Mouse (Mus musculus): ENCODE measurements around the gene Id3. TPM values are rescaled to one million over a fixed set of nuclear protein-coding genes. Genes with fewer than 3 reads are reported as not detected.
A peak's percentile ranks its signal among the peaks of the same experiment; 100 is the strongest.

Gene Id3
- total RNA-seq, 2 experiments from 2014 or later = 14.7 TPM; not detected in 1

DNA sequence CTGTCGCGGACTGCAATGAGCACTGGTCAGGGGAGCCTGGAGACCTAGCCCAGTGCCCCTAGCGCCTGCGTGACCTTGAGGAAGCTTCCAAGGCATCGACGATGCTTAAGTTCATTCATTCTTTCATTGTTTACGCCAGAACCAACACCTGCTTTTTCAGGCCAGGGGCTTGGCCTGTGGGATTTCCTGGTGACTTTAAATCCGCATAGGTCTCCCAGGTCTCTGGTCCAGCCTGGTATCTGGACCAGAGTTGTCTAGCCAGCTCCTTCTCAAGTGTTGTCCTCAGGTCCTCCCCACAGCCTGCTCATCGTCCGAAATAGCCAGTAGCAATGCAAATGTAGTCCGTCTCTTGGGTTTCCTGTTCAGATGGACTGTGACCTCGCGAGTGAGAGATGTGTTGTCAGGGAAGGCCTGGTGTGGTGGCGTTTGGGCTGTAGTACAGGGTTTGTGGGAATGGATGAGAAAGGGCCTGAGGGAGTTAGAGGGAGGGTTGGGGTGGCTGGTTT, 30.0 kb downstream of the Id3 start:
- ATAC-seq (replicated peaks; ENCODE audit: low FRiP score, poor library complexity, severe bottlenecking) = no peak

DNA sequence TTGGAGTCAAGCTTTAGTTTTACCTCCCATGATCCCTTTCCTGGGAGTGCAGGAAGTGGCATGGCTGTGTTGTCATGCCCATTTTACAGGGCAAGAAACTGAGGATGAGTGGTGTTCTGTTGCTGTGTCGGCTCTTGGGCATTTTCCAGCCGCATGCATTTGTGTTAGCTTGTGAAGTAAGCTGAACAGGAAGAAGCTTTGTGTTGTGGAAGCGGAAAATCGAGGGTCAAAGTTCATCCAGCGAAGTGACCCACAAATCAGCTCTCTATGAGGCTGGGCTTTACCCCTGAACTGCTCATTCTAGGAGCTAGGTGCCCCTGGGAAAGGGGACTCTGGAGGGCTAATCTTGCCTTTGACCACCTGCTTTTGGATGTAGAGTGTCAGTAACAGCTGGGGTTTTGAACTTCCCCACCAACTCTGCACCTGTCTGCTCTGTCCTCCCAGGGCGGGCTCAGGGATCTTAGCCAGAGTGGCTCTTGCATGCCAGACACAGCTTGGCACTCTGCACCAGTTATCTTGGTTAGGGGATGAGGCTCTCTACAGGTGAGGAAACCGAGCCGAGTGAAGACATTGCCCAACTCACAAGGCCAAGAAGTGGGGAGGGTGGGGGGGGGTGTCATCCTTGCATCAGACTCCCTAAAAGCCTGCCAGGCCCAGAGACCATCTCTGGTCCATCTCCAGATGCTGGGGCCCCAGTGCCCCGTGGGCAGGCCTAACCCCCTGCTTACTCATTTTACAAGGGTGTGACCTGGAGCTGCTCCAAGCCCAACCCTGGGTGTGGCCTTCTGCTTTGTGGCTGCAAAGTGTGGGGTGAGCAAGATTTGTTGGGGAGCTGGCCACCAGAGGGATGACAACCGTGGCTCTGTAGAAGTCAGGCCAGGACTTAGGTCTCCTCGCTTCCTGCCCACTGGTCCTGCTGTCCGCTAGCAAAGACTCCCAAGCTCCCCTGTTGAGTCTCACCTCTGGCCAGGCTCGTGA, 31.2 kb downstream of the Id3 start:
- ATAC-seq (replicated peaks; ENCODE audit: low FRiP score, poor library complexity, severe bottlenecking) = peak; percentile 56

DNA sequence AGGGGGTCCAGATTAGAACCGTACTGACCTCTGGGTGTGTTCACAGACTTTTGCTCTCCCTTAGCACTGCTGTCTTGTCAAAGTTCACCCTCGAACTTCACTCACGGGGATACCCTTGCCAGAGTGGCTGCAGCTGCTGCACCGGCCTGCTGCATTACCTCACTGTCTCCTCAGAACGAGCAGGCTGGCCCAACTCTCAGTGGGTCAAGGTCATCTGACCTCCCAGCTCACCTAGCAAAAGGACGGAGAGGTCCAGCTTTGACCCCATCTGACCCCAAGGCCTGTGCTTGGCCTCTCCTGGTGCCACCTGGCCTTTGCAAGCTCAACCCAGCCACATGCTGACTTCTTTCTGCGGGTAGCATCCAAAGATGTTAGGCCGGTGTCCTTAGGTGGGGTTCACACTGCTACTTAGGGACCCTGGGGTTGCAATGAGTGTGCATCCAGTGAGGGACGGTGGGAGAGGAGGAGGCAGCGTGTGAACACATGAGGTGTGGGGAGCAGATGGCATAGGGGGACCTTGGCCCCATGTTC, 32.8 kb downstream of the Id3 start:
- ATAC-seq (replicated peaks; ENCODE audit: low FRiP score, poor library complexity, severe bottlenecking) = no peak

DNA sequence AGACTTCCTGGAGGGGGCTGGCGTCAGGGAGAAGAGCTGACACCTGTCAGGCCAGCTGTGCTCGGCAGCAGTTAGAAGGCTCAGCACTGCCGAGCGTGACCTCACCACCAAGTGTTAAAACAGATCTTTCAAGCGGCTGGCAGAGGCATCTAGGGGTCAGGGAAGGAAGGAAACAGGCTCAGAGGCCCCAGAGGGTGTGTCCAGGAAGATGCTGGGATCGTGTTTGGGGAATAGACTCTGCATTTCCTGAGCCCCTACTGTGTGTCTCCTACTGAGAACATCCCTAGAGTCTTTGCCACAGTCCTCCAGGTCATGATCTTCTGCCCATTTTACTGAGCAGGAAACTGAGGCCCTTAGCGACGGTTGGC, 33.9 kb downstream of the Id3 start:
- peak; percentile 8 for ATAC-seq (replicated peaks; ENCODE audit: low FRiP score, poor library complexity, severe bottlenecking)

DNA sequence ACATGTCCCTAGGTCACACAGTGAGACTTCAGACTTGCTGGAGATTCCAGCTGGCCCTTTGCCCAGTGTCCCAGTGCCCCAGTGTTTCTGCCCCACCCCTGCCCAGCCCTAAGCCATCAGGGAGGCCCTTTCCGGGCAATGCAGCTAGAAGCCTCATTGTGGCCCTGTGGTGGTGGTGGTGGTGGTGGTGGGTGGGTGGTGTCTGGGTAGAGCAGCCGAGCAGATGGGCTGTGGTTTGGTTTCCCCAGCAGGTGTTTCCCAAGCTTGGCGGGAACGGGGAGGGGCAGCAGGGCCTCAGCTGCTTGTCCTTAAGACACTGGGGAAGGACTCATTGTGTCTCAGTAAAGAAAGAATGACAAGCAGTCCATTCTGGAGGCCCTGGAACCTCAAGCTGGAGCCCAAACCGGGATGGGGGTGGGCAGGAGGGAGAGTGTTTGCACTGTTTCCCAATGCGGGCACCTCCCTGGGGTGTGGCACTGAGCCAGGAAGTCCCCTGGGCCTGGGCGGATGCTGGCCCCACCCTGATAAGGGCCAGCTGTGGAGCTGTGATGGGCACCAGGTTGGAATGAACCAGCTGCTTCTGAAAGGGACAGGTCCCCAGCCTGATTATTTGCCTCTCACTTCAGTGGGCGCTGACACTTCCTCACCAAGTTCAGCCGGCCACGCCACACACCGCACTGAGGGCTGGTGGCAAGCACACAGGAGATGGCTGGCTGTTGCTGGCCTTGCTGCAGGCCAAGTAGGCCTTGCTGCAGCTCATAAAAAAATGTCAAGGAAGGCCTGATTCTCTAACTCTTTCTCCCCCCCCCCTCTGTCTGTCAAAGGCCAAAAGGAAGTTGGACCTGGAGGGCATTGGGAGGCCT, 34.5 kb downstream of the Id3 start:
- ATAC-seq (replicated peaks; ENCODE audit: low FRiP score, poor library complexity, severe bottlenecking) = peak; percentile 64

DNA sequence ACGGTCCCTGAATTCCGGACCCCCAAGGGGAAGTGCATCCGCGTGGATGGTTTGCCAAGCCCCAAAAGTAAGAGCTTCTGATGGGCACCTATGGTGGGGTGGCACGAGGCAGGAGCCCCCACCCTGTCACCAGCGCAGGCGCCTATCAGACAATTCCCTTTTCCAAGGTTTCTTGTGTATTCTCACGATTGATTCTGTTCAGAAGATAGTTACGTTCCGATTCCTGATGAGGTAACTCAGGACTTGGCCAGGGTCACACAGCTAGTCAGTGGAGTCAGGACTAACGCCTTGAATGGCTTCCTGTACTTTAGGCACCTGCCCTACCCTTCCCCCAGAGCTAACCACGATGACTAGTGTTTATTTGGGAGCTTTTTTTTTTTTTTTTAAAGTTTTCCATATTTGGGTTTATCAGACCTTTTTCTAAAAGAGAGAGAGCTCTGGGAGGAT, 35.2 kb downstream of the Id3 start:
- no peak for ATAC-seq (replicated peaks; ENCODE audit: low FRiP score, poor library complexity, severe bottlenecking)

DNA sequence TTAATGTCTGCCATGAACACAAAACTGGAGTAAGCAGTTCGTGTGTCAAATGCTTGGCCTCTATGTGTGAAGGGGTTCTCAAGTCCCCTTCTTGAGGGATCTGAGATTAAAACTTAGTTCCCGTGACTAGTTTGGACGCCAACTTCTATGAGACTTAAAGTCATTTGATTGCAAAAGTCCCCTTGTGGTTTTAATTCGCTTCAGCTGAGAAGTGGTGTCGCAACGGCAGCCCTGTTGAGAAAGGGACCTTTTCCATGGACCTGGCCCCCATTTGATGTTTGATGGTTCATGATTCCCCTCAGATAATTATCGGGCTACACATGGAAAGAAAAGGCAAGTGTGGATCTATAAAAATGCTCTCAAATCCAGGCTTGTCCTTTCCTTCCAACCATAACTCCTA, 36.2 kb downstream of the Id3 start:
- no peak for ATAC-seq (replicated peaks; ENCODE audit: low FRiP score, poor library complexity, severe bottlenecking)

DNA sequence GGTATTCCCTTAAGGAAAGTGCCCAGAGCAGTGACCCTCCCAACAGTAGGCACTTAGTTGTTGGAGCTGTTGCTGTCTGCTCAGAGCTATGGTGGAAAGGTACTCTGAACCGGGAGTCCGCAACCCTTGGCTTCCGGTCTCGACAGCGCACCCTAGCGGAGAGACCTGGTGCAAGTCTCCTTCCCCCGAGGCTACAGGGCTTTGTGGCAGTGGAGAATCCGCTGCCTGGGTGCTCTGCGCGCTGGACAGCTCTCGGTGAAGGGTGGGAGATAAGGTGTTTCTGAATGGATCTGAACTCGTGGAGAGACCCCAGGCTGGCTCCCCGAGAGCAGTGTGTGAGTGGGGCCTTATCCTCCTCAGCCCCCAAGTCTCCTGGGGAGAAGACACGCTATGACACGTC, 36.7 kb downstream of the Id3 start:
- peak; percentile 54 for ATAC-seq (replicated peaks; ENCODE audit: low FRiP score, poor library complexity, severe bottlenecking)

DNA sequence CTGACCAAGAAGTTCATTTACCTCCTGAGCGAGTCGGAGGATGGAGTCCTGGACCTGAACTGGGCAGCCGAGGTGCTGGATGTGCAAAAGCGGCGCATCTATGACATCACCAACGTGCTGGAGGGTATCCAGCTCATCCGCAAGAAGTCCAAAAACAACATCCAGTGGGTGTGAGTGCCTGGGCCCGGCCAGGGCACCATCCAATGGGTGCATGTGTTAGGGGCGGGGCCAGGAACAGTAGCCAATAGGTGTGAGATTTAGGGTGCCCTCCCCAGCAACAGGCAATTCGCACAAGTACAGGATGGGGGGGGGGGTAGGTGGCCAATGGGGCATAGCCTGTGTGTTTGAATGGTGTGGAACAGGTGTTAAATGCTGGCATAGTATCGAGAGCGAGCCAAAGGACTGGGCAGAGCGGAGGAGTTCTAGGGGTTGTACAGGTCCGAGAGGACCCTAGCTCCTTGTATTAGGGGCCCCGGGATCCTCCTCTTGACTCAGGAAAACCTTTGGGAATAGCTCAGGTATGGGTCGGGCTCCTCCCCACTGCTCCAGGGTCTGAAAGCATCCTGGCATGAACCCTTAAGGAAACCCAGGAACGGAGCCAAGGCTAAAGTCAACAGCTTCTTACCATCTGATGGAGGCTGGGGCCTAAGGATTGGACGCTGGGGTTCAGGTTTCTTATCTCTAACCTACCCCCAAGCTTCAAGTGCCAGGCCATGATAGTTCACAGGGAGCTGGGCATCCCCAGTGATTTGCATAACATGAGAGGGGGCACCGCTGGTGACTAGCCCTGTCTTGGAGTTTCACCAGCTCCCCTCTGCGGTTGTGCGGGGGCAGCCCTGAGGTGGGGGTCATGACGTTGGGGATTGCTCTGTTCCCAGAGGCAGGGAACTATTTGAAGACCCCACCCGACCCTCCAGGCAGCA, 37.4 kb downstream of the Id3 start:
- ATAC-seq (replicated peaks; ENCODE audit: low FRiP score, poor library complexity, severe bottlenecking) = no peak

DNA sequence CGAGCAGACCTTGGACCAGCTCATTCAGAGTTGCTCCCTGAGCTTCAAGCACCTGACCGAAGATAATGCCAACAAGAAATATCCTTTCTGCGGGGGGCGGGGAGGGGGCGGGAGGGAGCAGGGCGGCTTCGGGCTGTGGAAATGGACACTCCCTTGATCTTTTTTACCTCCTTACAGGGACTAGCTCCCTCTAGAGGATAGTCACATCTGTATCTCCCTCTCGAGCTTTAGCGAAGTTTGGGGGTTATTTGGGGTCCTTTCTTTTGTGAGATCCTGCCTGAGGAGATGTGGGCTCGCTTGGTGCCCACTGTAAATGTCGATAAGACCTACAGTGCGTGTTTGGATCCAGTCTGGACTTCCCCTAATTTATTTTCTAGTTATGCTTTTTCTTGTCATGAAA, 38.1 kb downstream of the Id3 start:
- no peak for ATAC-seq (replicated peaks; ENCODE audit: low FRiP score, poor library complexity, severe bottlenecking)

DNA sequence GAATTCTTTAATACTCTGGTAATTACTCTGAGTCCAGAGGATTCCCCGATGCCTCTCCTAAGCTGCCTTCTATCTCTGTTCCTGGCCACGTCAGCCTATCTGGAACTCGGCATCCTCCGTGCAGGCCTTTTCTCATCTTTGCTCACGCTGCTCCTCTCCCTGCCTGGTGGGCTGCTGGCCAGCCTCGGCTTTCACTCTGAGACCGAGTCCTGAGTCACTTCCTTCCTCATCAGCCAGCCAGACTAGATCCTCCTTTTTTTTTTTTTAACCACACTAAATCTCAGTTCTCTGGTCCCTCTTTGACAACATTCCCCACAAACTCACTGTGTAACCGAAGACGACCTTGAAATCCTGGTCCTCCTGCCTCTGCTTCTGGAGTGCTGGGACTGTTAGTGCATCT, 42.1 kb downstream of the Id3 start:
- no peak for ATAC-seq (replicated peaks; ENCODE audit: low FRiP score, poor library complexity, severe bottlenecking)

DNA sequence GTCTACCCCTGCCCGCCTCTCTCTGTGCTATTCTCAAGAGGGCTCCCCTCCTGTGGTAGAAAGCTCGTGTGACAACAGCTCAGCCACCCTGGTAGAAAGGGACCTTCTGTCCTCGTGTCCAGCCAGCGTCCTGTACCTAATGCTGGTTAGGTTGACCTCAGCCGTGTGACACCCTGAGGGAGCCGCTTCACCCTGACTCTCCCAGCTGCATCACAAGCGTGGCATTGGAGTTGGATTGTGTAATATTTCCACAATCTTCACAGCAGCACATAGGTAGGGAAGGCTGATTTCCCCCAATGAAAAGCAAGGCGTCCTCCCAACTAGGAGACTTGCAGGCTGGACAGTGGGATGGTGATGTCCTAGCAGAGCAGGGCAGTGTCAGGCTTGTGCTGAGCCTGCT, 43.0 kb downstream of the Id3 start:
- no peak for ATAC-seq (replicated peaks; ENCODE audit: low FRiP score, poor library complexity, severe bottlenecking)

DNA sequence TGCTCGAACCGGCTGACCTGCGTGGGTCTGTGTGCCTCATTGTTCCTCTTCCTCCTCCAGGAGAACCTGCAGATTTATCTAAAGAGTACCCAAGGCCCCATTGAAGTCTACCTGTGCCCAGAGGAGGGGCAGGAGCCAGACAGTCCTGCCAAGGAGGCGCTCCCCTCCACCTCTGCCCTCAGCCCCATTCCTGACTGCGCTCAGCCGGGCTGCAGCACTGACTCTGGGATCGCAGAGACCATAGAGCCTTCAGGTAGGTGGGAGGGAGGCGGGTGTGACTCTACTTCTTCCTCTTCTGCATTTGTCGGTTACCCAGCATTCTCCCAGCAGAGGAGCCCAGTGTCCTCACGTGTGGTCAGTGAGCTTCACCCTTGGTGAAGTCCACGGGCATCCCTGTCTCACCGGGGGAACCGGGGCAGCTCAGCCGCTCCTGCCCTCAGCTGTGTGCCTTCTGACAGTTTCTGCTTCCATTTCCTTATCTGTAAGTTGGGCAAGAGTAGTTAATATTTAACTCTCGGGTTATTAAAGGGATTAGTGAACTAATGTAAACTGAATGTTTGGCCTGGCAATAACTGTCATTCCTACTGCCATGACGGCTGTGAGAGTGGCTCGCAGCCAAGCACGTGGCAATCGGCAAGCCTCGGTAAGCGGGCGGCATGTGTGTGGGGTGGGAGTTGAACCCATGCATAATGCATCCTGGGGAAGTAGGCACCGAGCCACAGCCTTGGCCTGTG, 43.6 kb downstream of the Id3 start:
- no peak for ATAC-seq (replicated peaks; ENCODE audit: low FRiP score, poor library complexity, severe bottlenecking)

DNA sequence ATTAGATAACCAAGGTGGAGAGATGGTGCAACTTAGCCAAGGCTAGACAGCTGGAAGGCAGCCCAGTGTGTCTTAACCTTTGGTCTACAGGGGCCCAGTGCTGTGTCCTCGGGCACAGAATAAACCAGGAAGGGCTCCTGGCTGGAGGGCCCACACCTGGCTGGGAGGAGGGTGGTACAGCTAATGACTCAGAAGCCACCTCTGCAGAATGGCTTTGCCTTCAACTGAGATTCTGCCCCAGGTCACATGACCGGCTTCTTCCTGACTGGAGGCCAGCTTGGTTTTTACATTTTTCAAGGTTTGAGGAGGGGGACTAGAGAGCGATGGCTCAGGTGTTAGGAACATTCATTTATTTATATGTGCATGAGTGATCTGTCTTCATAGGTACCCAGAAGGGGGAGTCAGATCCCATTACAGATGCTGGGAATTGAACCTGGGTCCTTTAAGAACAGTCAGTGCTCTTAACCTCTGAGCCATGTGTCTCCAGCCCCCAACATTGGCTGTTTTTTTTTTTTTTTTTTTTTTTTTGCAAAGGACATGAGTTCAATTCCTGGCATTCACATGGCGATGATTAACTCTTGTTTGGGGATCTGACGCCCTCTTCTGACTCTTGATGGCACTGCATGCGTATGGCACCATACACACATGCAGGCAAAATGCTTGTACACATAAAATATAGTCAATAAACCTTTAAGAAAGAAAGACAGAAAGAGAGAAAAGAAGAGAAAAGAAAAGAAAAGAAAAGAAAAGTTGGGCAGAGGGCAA, 45.9 kb downstream of the Id3 start:
- peak; percentile 49 for ATAC-seq (replicated peaks; ENCODE audit: low FRiP score, poor library complexity, severe bottlenecking)

DNA sequence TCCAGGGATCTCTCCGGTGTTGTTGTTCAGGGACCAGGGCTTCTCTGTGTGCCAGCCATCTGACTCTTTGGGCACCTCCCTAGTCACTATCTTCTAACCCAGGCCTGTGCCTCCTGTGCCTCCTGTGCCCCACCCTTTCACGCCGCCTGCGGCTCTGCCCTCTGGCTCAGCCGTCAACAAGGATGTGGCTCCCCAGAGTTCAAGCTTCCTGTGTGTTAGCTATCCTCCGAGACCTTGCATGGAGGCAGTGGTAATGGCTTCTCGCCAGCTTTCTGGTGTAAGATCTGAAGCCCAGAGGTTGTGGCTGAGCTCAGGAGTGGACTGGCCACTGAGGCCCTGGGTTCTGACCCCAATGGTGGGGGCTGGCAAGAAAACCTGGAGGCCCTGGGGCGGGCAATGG, 46.6 kb downstream of the Id3 start:
- peak; percentile 94 for ATAC-seq (replicated peaks; ENCODE audit: low FRiP score, poor library complexity, severe bottlenecking)

DNA sequence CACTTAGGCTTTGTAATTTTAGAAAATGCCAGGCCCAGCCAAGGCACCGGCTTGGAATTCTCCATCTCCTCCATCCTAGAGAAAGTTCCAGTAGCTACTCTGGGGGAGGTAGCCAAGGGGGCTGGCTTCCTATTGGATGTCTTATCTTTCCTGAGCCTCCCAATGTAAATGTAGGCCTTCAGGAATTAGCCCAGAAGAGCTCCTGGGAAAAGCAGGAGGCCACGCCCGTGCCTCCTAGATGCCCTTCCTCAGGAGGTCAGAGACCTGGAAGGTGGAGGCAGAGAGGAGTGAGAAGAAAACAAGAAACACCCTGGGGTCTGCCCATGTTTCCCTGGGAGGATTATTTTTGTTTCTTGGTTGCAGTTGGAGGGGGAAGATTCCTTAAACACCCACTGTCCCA, 50.3 kb downstream of the Id3 start:
- ATAC-seq (replicated peaks; ENCODE audit: low FRiP score, poor library complexity, severe bottlenecking) = no peak

DNA sequence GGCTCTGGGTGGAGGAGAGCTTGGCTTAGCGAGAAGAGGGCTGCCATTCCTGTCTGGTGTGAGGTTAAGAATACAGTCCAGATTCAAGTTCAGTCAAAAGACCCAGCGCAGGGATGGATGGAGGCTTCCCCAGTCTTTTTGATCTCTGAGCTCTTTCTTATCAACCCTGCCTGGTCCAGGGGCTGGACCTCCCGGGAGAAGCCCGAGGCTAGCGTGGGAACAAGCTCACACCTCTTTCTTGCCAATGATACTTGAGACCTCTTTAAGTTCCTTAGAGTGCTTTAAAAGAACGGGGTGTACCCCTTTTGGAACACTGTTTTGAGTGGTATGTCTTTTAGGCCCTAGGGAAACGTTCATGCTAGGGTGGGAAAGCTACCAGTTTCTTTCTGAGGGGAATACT, 51.7 kb downstream of the Id3 start:
- ATAC-seq (replicated peaks; ENCODE audit: low FRiP score, poor library complexity, severe bottlenecking) = no peak
